10 mouse cellular contexts compared by ENCODE assay signal in genomic region chr1:161767101-161767524, GRCm38 (mm10). TPM values are rescaled to one million over a fixed set of nuclear protein-coding genes. Genes with fewer than 3 reads are reported as not detected.
DNase-seq lines count a peak whose midpoint lies in the region; ATAC-seq and TF ChIP-seq lines count a peak whose summit lies in the region.
"Had no signal": no experiment of that assay in that cellular context is flagged by ENCODE, and none has a peak within 500 bp of the region (broad histone marks: within the 10 kb centered on the region; RNA-seq: fewer than 3 reads in every experiment).

No protein-coding gene starts in this region.

- no peaks in the 10 kb centered on the region for H3K4me1 ChIP-seq in heart, embryonic 11.5 days (ENCODE audit: control insufficient read depth, insufficient read depth, low read length)
- H3K4me1 ChIP-seq in hindbrain, embryonic 16.5 days (ENCODE audit: control insufficient read depth, insufficient read depth, low read depth, low read length): no peaks in the 10 kb centered on the region
- no peaks in the 10 kb centered on the region for H3K4me1 ChIP-seq in forebrain, embryonic 16.5 days (replicated peaks; ENCODE audit: control insufficient read depth, insufficient read depth, low read length)

- H3K4me2 ChIP-seq in heart, embryonic 11.5 days: peak overlapping the region; percentile 34
- peak overlapping the region; percentile 49 for H3K4me2 ChIP-seq in myocyte (ENCODE audit: low read depth)
- no peak overlapping the region for H3K4me2 ChIP-seq in hindbrain, embryonic 16.5 days (ENCODE audit: low read length)
- no peak overlapping the region for H3K4me2 ChIP-seq in forebrain, embryonic 16.5 days (ENCODE audit: low read length)

- H3K36me3 ChIP-seq in heart, embryonic 11.5 days (ENCODE audit: control insufficient read depth, insufficient read depth, low read length): no peaks in the 10 kb centered on the region
- H3K36me3 ChIP-seq in myocyte (ENCODE audit: control insufficient read depth, insufficient read depth): no peaks in the 10 kb centered on the region
- H3K36me3 ChIP-seq in hindbrain, embryonic 16.5 days (ENCODE audit: control insufficient read depth, insufficient read depth, low read length): no peaks in the 10 kb centered on the region
- H3K36me3 ChIP-seq in forebrain, embryonic 16.5 days (ENCODE audit: control insufficient read depth, insufficient read depth): no peaks in the 10 kb centered on the region

- no peak overlapping the region for H3K9ac ChIP-seq in heart, embryonic 11.5 days (ENCODE audit: low read depth, low read length)
- H3K9ac ChIP-seq in hindbrain, embryonic 16.5 days (ENCODE audit: low read depth, low read length): no peak overlapping the region
- no peak overlapping the region for H3K9ac ChIP-seq in forebrain, embryonic 16.5 days (replicated peaks; ENCODE audit: low read depth, low read length)

- H3K4me3 ChIP-seq in heart, embryonic 11.5 days (ENCODE audit: low read depth, low read length): no peak overlapping the region
- H3K4me3 ChIP-seq in myocyte: no peak overlapping the region
- H3K4me3 ChIP-seq in hindbrain, embryonic 16.5 days (ENCODE audit: low read length): no peak overlapping the region
- no peak overlapping the region for H3K4me3 ChIP-seq in forebrain, embryonic 16.5 days (replicated peaks; ENCODE audit: low read length)

- TF ChIP-seq POLR2A in myocyte (IDR thresholded peaks at IDR 0.05; ENCODE audit: insufficient read length, low read depth): no peak

- H3K9me3 ChIP-seq in heart, embryonic 11.5 days (replicated peaks; ENCODE audit: control insufficient read depth, low read length): no peaks in the 10 kb centered on the region
- H3K9me3 ChIP-seq in hindbrain, embryonic 16.5 days (ENCODE audit: control insufficient read depth, low read length): no peaks in the 10 kb centered on the region
- no peaks in the 10 kb centered on the region for H3K9me3 ChIP-seq in forebrain, embryonic 16.5 days (ENCODE audit: control insufficient read depth, low read length)

- DNase-seq in heart, adult 9 months (ENCODE audit: low spot score in 2 of 2): no peak
- DNase-seq in adrenal gland, adult 2 months: no peak
- DNase-seq: right cerebral cortex, postnatal 14 days had no signal

- no peak overlapping the region for H3ac ChIP-seq in myocyte (ENCODE audit: control insufficient read depth, insufficient read length)

- H3K27ac ChIP-seq in heart, embryonic 11.5 days (ENCODE audit: low read depth, low read length): no peak overlapping the region
- no peak overlapping the region for H3K27ac ChIP-seq in hindbrain, embryonic 16.5 days (ENCODE audit: low read depth, low read length)
- H3K27ac ChIP-seq in forebrain, embryonic 16.5 days (ENCODE audit: low read length): no peak overlapping the region

- no peaks in the 10 kb centered on the region for H3K79me2 ChIP-seq in myocyte (ENCODE audit: control insufficient read depth, insufficient read depth)

- 44% methylated on average over 12 of the region's 12 CpGs for WGBS in heart, embryonic 11.5 days (ENCODE audit: insufficient replicate concordance)
- 71% methylated on average over 12 of the region's 12 CpGs for WGBS in hindbrain, embryonic 16.5 days
- 70% methylated on average over 12 of the region's 12 CpGs for WGBS in forebrain, embryonic 16.5 days

- ATAC-seq in heart, embryonic 11.5 days (replicated peaks; ENCODE audit: insufficient number of reproducible peaks, low FRiP score, low TSS enrichment): no peak
- ATAC-seq in CD4-positive, CD25-positive, alpha-beta regulatory T cell, adult 4 months: peak; percentile 55
- ATAC-seq in inflammation-experienced regulatory T-cells, adult 6 months: peak; percentile 55
- ATAC-seq in hindbrain, embryonic 16.5 days: no peak
- no peak for ATAC-seq in forebrain, embryonic 16.5 days

- H3K27me3 ChIP-seq in heart, embryonic 11.5 days (ENCODE audit: control insufficient read depth, insufficient read depth, low read length): no peaks in the 10 kb centered on the region
- H3K27me3 ChIP-seq in myocyte (ENCODE audit: control insufficient read depth, insufficient read depth, insufficient read length): peaks cover 10% of the 10 kb centered on the region
- no peaks in the 10 kb centered on the region for H3K27me3 ChIP-seq in hindbrain, embryonic 16.5 days (replicated peaks; ENCODE audit: control insufficient read depth, insufficient read depth, low read length)
- H3K27me3 ChIP-seq in forebrain, embryonic 16.5 days (replicated peaks; ENCODE audit: control insufficient read depth, insufficient read depth, low read length): no peaks in the 10 kb centered on the region

TF ChIP-seq in myocyte, 11 proteins besides CTCF, POLR2A, EP300 and RAD21:
- TF ChIP-seq TCF12 (IDR thresholded peaks at IDR 0.05; ENCODE audit: insufficient read depth, poor library complexity, severe bottlenecking) (no peak), E2F4 (IDR thresholded peaks at IDR 0.05; ENCODE audit: insufficient read depth) (no peak), CEBPB (IDR thresholded peaks at IDR 0.05; ENCODE audit: insufficient read depth, poor library complexity, severe bottlenecking) (no peak), SRF (IDR thresholded peaks at IDR 0.05; ENCODE audit: control insufficient read depth, insufficient read length, low read depth) (no peak), MYOD1 (IDR thresholded peaks at IDR 0.05; ENCODE audit: control insufficient read depth in 1 of 3, insufficient read length in 2 of 3, low read depth in 2 of 3) (no peak), MAX (IDR thresholded peaks at IDR 0.05; ENCODE audit: low read depth) (no peak), TCF3 (IDR thresholded peaks at IDR 0.05; ENCODE audit: insufficient read length, low read depth) (no peak), MYOG (IDR thresholded peaks at IDR 0.05; ENCODE audit: control insufficient read depth in 1 of 3, insufficient read depth in 1 of 3, insufficient read length in 2 of 3, low read depth in 2 of 3) (no peak), USF1 (IDR thresholded peaks at IDR 0.05; ENCODE audit: low read depth) (no peak), POLR2AphosphoS2 (IDR thresholded peaks at IDR 0.05; ENCODE audit: insufficient read length, low read depth) (no peak), REST (IDR thresholded peaks at IDR 0.05; ENCODE audit: insufficient read depth, insufficient read length) (no peak)

RNA-seq across cellular contexts. Expression of gene Fasl, which starts 21.2 kb away (rescaled TPM):
- polyA plus RNA-seq in heart, embryonic 11.5 days (2014; fragmentation: Nextera tagmentation; extraction: Ambion mirVana): not detected in 2 replicates
- polyA plus RNA-seq in CD4-positive, CD25-positive, alpha-beta regulatory T cell, adult 4 months (2017; shearing (Covaris generic)): 10 to 100 TPM; 10.7 to 12.7 TPM
- 10 to 100 TPM; 13.0 to 56.3 (median 19.1) TPM for polyA plus RNA-seq in inflammation-experienced regulatory T-cells, adult 6 months (2017; shearing (Covaris generic))
- not detected for polyA plus RNA-seq in myocyte (2012; fragmentation: generic; extraction: Trizol)
- not detected for total RNA-seq in adrenal gland, adult 2 months (2021)
- 0.04 TPM in 1 of 2 replicates, not detected in the other for polyA plus RNA-seq in adrenal gland, adult 2 months (2012; rRNA removed)
- polyA plus RNA-seq in hindbrain, embryonic 16.5 days (2015; fragmentation: Nextera tagmentation; extraction: Ambion mirVana): 0.08 and 0.10 TPM in 2 replicates
- 0.22 TPM in 1 of 2 replicates, not detected in the other for polyA plus RNA-seq in forebrain, embryonic 16.5 days (2015; fragmentation: Nextera tagmentation; extraction: Ambion mirVana)
- total RNA-seq: left cerebral cortex, postnatal 14 days had no signal

Comparison
In these comparisons a context has a peak if more than half of its experiments do, and no peak if none do; other contexts are left out.
1. ATAC-seq: peak in CD4-positive, CD25-positive, alpha-beta regulatory T cell, adult 4 months (single experiment) and inflammation-experienced regulatory T-cells, adult 6 months (single experiment); none in heart, embryonic 11.5 days (single experiment), hindbrain, embryonic 16.5 days (single experiment) and forebrain, embryonic 16.5 days (single experiment).
2. H3K4me2 ChIP-seq: peak in heart, embryonic 11.5 days (single experiment) and myocyte (single experiment); none in hindbrain, embryonic 16.5 days (single experiment) and forebrain, embryonic 16.5 days (single experiment).